Mouse (Mus musculus): Measurements from ENCODE around the gene Gm13275. TPM values are rescaled to one million over a fixed set of nuclear protein-coding genes. Genes with fewer than 3 reads are reported as not detected.
"Not testable (repeated sequence)": the region's sequence is repeated elsewhere in the genome, so short reads cannot be mapped to it uniquely, and the experiment has no call there.

Gene Gm13275
- not detected in 2 replicates for polyA plus RNA-seq (2016; fragmentation: Nextera tagmentation; extraction: Ambion mirVana)

- not testable (repeated sequence) for H3K4me3 ChIP-seq; H3K36me3 ChIP-seq; H3K27ac ChIP-seq (ENCODE audit: poor library complexity, severe bottlenecking); H3K4me1 ChIP-seq (replicated peaks); ATAC-seq (ENCODE audit: insufficient number of reproducible peaks, low FRiP score); H3K4me2 ChIP-seq; H3K9me3 ChIP-seq (replicated peaks); H3K9ac ChIP-seq; H3K27me3 ChIP-seq (replicated peaks)
- WGBS, result 0% methylated on average over 13 of the region's 52 CpGs
Observed at GRCm38 (mm10) chr4:88793936-88794675, at the start of gene Gm13275. TSS of gene Gm13275 (plus strand) at chr4:88794487.

- Histone ChIP-seq H3K9ac (no peak overlapping the region), H3K9me3 (replicated peaks) (no peaks in the 10 kb centered on the region), H3K4me3 (no peak overlapping the region), H3K27ac (ENCODE audit: poor library complexity, severe bottlenecking) (no peak overlapping the region), H3K4me2 (no peak overlapping the region), H3K27me3 (replicated peaks) (peaks cover 3% of the 10 kb centered on the region; the same call in 1 of the 2 replicates), H3K36me3 (no peaks in the 10 kb centered on the region), H3K4me1 (replicated peaks) (no peaks in the 10 kb centered on the region)
- WGBS, result 53% methylated on average over 6 of the region's 6 CpGs
- no peak for ATAC-seq (ENCODE audit: insufficient number of reproducible peaks, low FRiP score)
Observed at GRCm38 (mm10) chr4:88749926-88750325, 44.4 kb upstream of the Gm13275 start.

GRCm38 (mm10) chr4:88754818-88755340 is 39.4 kb upstream of the Gm13275 start, which contains the start of gene Gm13271:
TSS of gene Gm13271 (plus strand) at chr4:88754868.
- WGBS, result 56% methylated on average over 15 of the region's 15 CpGs
- not testable (repeated sequence) for ATAC-seq (ENCODE audit: insufficient number of reproducible peaks, low FRiP score)

GRCm38 (mm10) chr4:88756581-88757513 is 37.4 kb upstream of the Gm13275 start:
- WGBS, result 9% methylated on average over 29 of the region's 31 CpGs
- not testable (repeated sequence) for H3K4me1 ChIP-seq (replicated peaks); H3K36me3 ChIP-seq; H3K9me3 ChIP-seq (replicated peaks); ATAC-seq (ENCODE audit: insufficient number of reproducible peaks, low FRiP score); H3K27me3 ChIP-seq (replicated peaks)
- Histone ChIP-seq H3K4me2 (peak overlapping the region; percentile 77), H3K4me3 (peak overlapping the region; percentile 64), H3K9ac (peak overlapping the region; percentile 85), H3K27ac (ENCODE audit: poor library complexity, severe bottlenecking) (peak overlapping the region; percentile 98)

More at GRCm38 (mm10) chr4:88754818-88755340, 39.4 kb upstream of the Gm13275 start, which contains the start of gene Gm13271:
- H3K4me2 ChIP-seq; H3K9ac ChIP-seq; H3K27ac ChIP-seq (ENCODE audit: poor library complexity, severe bottlenecking); H3K27me3 ChIP-seq (replicated peaks); H3K4me1 ChIP-seq (replicated peaks); H3K9me3 ChIP-seq (replicated peaks); H3K4me3 ChIP-seq; H3K36me3 ChIP-seq: not testable (repeated sequence)

- not testable (repeated sequence) for H3K9me3 ChIP-seq (replicated peaks); H3K27me3 ChIP-seq (replicated peaks); H3K4me1 ChIP-seq (replicated peaks); H3K36me3 ChIP-seq
- peak; percentile 97 for ATAC-seq (ENCODE audit: insufficient number of reproducible peaks, low FRiP score)
- peak overlapping the region; percentile 85 for H3K9ac ChIP-seq
- H3K4me2 ChIP-seq, result peak overlapping the region; percentile 77
- WGBS, result under 1% methylated on average over 21 of the region's 21 CpGs
- H3K4me3 ChIP-seq, result peak overlapping the region; percentile 64
- peak overlapping the region; percentile 98 for H3K27ac ChIP-seq (ENCODE audit: poor library complexity, severe bottlenecking)
Observed at GRCm38 (mm10) chr4:88757628-88758031, 36.7 kb upstream of the Gm13275 start.

- WGBS, result 80% methylated on average over 9 of the region's 9 CpGs
- not testable (repeated sequence) for H3K27ac ChIP-seq (ENCODE audit: poor library complexity, severe bottlenecking); H3K4me1 ChIP-seq (replicated peaks); H3K9me3 ChIP-seq (replicated peaks); H3K4me2 ChIP-seq; ATAC-seq (ENCODE audit: insufficient number of reproducible peaks, low FRiP score); H3K36me3 ChIP-seq; H3K4me3 ChIP-seq; H3K27me3 ChIP-seq (replicated peaks); H3K9ac ChIP-seq
Observed at GRCm38 (mm10) chr4:88758751-88759150, 35.5 kb upstream of the Gm13275 start.

GRCm38 (mm10) chr4:88759610-88760268 is 34.5 kb upstream of the Gm13275 start, which contains the start of gene Gm13283:
TSS of gene Gm13283 (plus strand) at chr4:88760119.
- H3K36me3 ChIP-seq; H3K4me1 ChIP-seq (replicated peaks); H3K9me3 ChIP-seq (replicated peaks); ATAC-seq (ENCODE audit: insufficient number of reproducible peaks, low FRiP score); H3K27me3 ChIP-seq (replicated peaks); H3K27ac ChIP-seq (ENCODE audit: poor library complexity, severe bottlenecking): not testable (repeated sequence)
- Histone ChIP-seq H3K4me3 (peak within 1 kb of the TSS; percentile 36), H3K9ac (peak within 1 kb of the TSS; percentile 61; the same call in 1 of the 2 replicates), H3K4me2 (peak within 1 kb of the TSS; percentile 58)
- 14% methylated on average over 12 of the region's 14 CpGs for WGBS

- peak overlapping the region; percentile 36 for H3K4me3 ChIP-seq
- peak overlapping the region; percentile 61; the same call in 1 of the 2 replicates for H3K9ac ChIP-seq
- not testable (repeated sequence) for H3K27me3 ChIP-seq (replicated peaks); H3K27ac ChIP-seq (ENCODE audit: poor library complexity, severe bottlenecking); H3K36me3 ChIP-seq; ATAC-seq (ENCODE audit: insufficient number of reproducible peaks, low FRiP score); H3K4me1 ChIP-seq (replicated peaks); H3K9me3 ChIP-seq (replicated peaks)
- under 1% methylated on average over 24 of the region's 28 CpGs for WGBS
- peak overlapping the region; percentile 58 for H3K4me2 ChIP-seq
Observed at GRCm38 (mm10) chr4:88760431-88760830, 33.9 kb upstream of the Gm13275 start.

- not testable (repeated sequence) for H3K9ac ChIP-seq; H3K4me2 ChIP-seq; H3K9me3 ChIP-seq (replicated peaks); H3K4me1 ChIP-seq (replicated peaks); H3K27me3 ChIP-seq (replicated peaks); ATAC-seq (ENCODE audit: insufficient number of reproducible peaks, low FRiP score); H3K27ac ChIP-seq (ENCODE audit: poor library complexity, severe bottlenecking); H3K36me3 ChIP-seq; H3K4me3 ChIP-seq
- 65% methylated on average over 6 of the region's 8 CpGs for WGBS
Observed at GRCm38 (mm10) chr4:88761776-88762175, 32.5 kb upstream of the Gm13275 start.

- H3K4me3 ChIP-seq; H3K9me3 ChIP-seq (replicated peaks); H3K27me3 ChIP-seq (replicated peaks); ATAC-seq (ENCODE audit: insufficient number of reproducible peaks, low FRiP score); H3K9ac ChIP-seq; H3K27ac ChIP-seq (ENCODE audit: poor library complexity, severe bottlenecking); H3K36me3 ChIP-seq; H3K4me1 ChIP-seq (replicated peaks): not testable (repeated sequence)
- 45% methylated on average over 9 of the region's 9 CpGs for WGBS
- peak overlapping the region; percentile 53; the same call in 1 of the 2 replicates for H3K4me2 ChIP-seq
Observed at GRCm38 (mm10) chr4:88762341-88762740, 31.9 kb upstream of the Gm13275 start.
